Mouse (Mus musculus): ENCODE data around the gene Gm26920. TPM values are rescaled to one million over a fixed set of nuclear protein-coding genes. Genes with fewer than 3 reads are reported as not detected.
A peak's percentile ranks its signal among the peaks of the same experiment; 100 is the strongest.

Gene Gm26920
- polyA plus RNA-seq, 1 experiment from 2014 or later, result 2.3 TPM

DNA sequence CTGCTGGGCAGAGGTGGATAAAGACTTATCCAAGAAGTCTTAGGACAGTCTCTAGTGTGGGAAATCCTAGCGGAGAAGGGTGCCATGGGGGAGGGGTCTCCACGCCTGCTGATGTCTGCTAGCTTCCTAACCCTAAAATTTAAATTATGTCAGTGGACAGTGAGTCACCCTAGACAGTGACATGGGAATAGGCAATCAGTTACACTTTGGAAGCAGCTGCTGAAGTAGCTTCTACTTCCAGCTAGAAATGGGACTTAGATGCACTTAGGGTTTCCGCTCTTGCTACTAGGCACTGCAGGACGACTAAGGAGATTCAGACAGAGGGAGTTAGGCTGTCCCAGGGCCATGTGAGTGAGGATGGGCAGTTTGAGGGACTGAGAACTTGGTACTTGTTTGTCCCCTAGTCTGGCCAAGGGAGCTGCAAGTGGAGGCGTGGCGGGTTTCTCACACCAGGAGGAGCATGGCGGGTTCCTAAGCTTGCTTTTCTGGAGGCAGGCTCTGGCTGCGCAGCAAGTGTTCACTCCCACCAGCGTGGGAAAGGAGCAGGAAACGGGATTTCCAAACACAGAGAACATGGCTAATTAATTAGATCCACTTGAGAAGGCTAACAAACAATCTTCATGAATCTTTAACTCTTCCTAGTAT is 79.5 kb downstream of the Gm26920 start:
- no peaks in the 10 kb centered on the region for H3K9me3 ChIP-seq
- 74% methylated on average over 10 of the region's 10 CpGs for WGBS
- H3K27ac ChIP-seq, result peak overlapping the region; percentile 63; the same call in 1 of the 2 replicates

DNA sequence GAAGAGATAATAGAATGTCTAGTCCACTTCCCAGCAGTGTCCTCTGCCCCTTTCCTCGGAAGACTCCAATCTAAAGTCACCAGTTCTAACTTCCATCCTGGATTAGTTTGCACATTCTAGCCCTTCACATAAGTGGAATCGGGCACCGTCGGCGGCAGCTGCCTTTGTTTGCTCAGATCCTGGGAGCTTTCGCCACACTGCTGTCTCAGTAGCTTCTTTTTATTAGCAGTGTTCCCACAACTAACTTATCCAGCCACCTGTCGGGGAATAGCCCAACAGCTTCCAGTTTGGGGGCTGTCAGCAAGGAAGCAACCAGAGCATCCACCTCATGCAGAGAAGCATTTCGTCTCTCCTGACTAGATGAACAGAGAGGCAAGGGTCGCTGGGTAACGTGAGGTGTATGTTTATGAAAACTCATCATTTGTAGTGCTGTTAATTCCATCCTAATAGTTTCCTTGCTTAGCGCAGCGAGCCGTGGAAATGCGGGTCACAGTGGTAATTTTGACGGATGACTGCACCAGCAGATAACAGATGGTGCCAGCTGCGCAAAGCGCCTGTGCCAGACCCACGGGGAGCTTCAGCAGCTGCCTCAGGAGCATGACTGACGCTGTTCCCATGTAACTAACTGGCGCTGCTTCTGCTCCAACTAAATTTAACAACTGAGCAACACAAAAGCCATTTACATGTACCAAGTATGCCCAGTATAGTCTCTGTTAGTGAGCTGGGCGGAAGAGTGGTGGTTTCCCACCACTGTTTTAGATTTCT is 80.7 kb downstream of the Gm26920 start:
- peak overlapping the region; percentile 85 for H3K27ac ChIP-seq

More for the DNA sequence above, 79.5 kb downstream of the Gm26920 start:
- Histone ChIP-seq H3K4me1 (peaks cover 14% of the 10 kb centered on the region), H3K4me2 (replicated peaks) (no peak overlapping the region), H3K36me3 (peaks cover 73% of the 10 kb centered on the region), H3K27me3 (no peaks in the 10 kb centered on the region), H3K9ac (no peak overlapping the region), H3K4me3 (no peak overlapping the region)
- ATAC-seq (ENCODE audit: low FRiP score, low read depth), result no peak

DNA sequence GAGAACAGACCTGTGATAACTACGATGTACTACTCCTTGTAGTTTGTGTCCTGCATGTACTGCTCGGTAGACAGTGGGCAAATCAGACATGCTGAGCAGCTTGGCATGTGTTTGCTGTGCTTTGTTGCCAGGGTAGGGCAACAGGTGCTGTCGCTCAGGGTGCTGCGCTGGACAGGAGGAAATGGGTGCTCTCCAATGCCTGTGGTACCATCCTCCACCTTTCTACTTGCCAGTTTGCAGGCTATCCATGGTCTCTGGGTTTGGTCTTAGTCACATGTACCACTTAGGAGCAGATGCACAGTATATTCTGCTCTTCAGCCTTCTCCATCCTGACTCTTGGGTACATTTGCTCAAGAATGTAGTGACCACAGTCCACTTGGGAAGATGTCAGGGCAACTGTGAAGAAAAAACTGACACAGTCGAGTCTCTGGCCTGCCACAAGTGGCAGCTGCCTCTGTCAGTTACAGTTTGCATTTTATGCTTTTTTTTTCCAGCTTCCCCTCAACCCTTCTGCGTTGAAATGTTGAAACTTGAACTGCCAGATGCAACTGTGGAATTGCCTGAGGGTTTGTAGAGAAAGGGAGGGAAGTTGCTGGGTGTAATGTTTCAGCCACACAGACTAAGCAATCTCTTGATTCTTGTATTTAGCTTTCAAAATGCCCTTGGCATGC is 82.1 kb downstream of the Gm26920 start:
- Histone ChIP-seq H3K9ac (no peak overlapping the region), H3K27me3 (no peaks in the 10 kb centered on the region), H3K27ac (peak overlapping the region; percentile 85), H3K4me1 (peaks cover 14% of the 10 kb centered on the region), H3K4me2 (replicated peaks) (no peak overlapping the region), H3K36me3 (peaks cover 63% of the 10 kb centered on the region), H3K4me3 (no peak overlapping the region), H3K9me3 (no peaks in the 10 kb centered on the region)
- ATAC-seq (ENCODE audit: low FRiP score, low read depth), result peak; percentile 51; the same call in 1 of the 2 replicates
- 66% methylated on average over 6 of the region's 6 CpGs for WGBS

More for the DNA sequence above, 80.7 kb downstream of the Gm26920 start:
- H3K9ac ChIP-seq, result no peak overlapping the region
- no peak overlapping the region for H3K4me3 ChIP-seq
- H3K4me2 ChIP-seq (replicated peaks), result no peak overlapping the region
- H3K9me3 ChIP-seq, result no peaks in the 10 kb centered on the region
- peaks cover 14% of the 10 kb centered on the region for H3K4me1 ChIP-seq
- no peak for ATAC-seq (ENCODE audit: low FRiP score, low read depth)
- no peaks in the 10 kb centered on the region for H3K27me3 ChIP-seq
- H3K36me3 ChIP-seq, result peaks cover 71% of the 10 kb centered on the region
- WGBS, result 82% methylated on average over 21 of the region's 21 CpGs

DNA sequence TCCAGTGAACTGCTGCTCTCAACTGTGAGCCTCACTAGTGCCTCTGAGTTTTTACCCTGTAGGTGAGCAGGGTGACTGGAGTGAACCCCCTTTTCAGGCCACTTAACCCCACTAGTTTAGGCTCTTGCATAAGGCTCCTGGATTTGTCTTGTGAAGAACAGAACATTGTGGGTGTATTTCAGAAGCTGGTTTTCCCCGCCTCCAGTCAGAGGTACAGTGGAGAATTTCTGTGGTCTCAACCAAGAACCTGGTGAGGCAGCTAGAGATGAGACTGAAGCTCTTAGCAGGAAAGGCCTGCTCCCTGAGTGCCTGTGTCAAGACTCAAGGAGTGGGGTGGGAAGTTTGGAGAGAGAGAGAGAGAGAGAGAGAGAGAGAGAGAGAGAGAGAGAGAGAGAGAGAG is 82.6 kb downstream of the Gm26920 start:
- H3K27me3 ChIP-seq, result no peaks in the 10 kb centered on the region

More for the DNA sequence above, 82.6 kb downstream of the Gm26920 start:
- H3K4me1 ChIP-seq, result peaks cover 14% of the 10 kb centered on the region
- H3K9ac ChIP-seq, result no peak overlapping the region
- H3K4me3 ChIP-seq, result no peak overlapping the region
- 93% methylated on average over 1 of the region's 1 CpGs for WGBS
- H3K9me3 ChIP-seq, result no peaks in the 10 kb centered on the region
- peaks cover 66% of the 10 kb centered on the region for H3K36me3 ChIP-seq
- no peak overlapping the region for H3K4me2 ChIP-seq (replicated peaks)
- H3K27ac ChIP-seq, result peak overlapping the region; percentile 85; the same call in 1 of the 2 replicates
- no peak for ATAC-seq (ENCODE audit: low FRiP score, low read depth)

Small RNAs within 50 kb of the gene (microRNA-seq; reads per million reads assigned to microRNA genes)
- not detected for gene Gm23368

Other genes starting within 250 kb of the Gm26920 start
- gene Zfp940, start 236.7 kb downstream of the Gm26920 start, polyA plus RNA-seq (2015; fragmentation: Nextera tagmentation; extraction: Ambion mirVana), result 7.2 and 8.1 TPM in 2 replicates
- gene Zfp420, start 230.4 kb downstream of the Gm26920 start, polyA plus RNA-seq (2015; fragmentation: Nextera tagmentation; extraction: Ambion mirVana), result 10.4 and 11.1 TPM in 2 replicates
- gene Zfp27, start 183.8 kb downstream of the Gm26920 start, polyA plus RNA-seq (2015; fragmentation: Nextera tagmentation; extraction: Ambion mirVana), result 14.5 and 14.7 TPM in 2 replicates
- gene Zfp383, start 182.2 kb downstream of the Gm26920 start, polyA plus RNA-seq (2015; fragmentation: Nextera tagmentation; extraction: Ambion mirVana), result 8.3 and 8.5 TPM in 2 replicates
- gene Zfp74, start 136.3 kb downstream of the Gm26920 start, polyA plus RNA-seq (2015; fragmentation: Nextera tagmentation; extraction: Ambion mirVana), result 14.9 and 17.6 TPM in 2 replicates
- 27.2 and 27.9 TPM in 2 replicates for gene Zfp568, start 106.5 kb downstream of the Gm26920 start, polyA plus RNA-seq (2015; fragmentation: Nextera tagmentation; extraction: Ambion mirVana)
- 6.1 and 6.8 TPM in 2 replicates for gene Zfp14, start 39.0 kb downstream of the Gm26920 start, polyA plus RNA-seq (2015; fragmentation: Nextera tagmentation; extraction: Ambion mirVana)
- gene Zfp82, start 17.5 kb downstream of the Gm26920 start, polyA plus RNA-seq (2015; fragmentation: Nextera tagmentation; extraction: Ambion mirVana), result 8.8 and 9.7 TPM in 2 replicates
- 18.8 and 20.6 TPM in 2 replicates for gene Zfp566, start 117 bp upstream of the Gm26920 start, polyA plus RNA-seq (2015; fragmentation: Nextera tagmentation; extraction: Ambion mirVana)
- 147 and 154 TPM in 2 replicates for gene Zfp260, start 4.4 kb upstream of the Gm26920 start, polyA plus RNA-seq (2015; fragmentation: Nextera tagmentation; extraction: Ambion mirVana)
- gene Zfp382, start 31.5 kb upstream of the Gm26920 start, polyA plus RNA-seq (2015; fragmentation: Nextera tagmentation; extraction: Ambion mirVana), result 13.8 and 14.6 TPM in 2 replicates
- 22.2 and 22.4 TPM in 2 replicates for gene Zfp146, start 79.3 kb upstream of the Gm26920 start, polyA plus RNA-seq (2015; fragmentation: Nextera tagmentation; extraction: Ambion mirVana)
- 1.8 and 2.4 TPM in 2 replicates for gene Cox7a1, start 93.7 kb upstream of the Gm26920 start, polyA plus RNA-seq (2015; fragmentation: Nextera tagmentation; extraction: Ambion mirVana)
- 94.9 and 100 TPM in 2 replicates for gene Capns1, start 108.4 kb upstream of the Gm26920 start, polyA plus RNA-seq (2015; fragmentation: Nextera tagmentation; extraction: Ambion mirVana)
- gene Polr2i, start 141.5 kb upstream of the Gm26920 start, polyA plus RNA-seq (2015; fragmentation: Nextera tagmentation; extraction: Ambion mirVana), result 171 and 184 TPM in 2 replicates
- 219 and 220 TPM in 2 replicates for gene Tbcb, start 141.9 kb upstream of the Gm26920 start, polyA plus RNA-seq (2015; fragmentation: Nextera tagmentation; extraction: Ambion mirVana)
- gene Ovol3, start 145.3 kb upstream of the Gm26920 start, polyA plus RNA-seq (2015; fragmentation: Nextera tagmentation; extraction: Ambion mirVana), result 0.28 TPM in 1 of 2 replicates, not detected in the other
- gene Thap8, start 189.7 kb upstream of the Gm26920 start, polyA plus RNA-seq (2015; fragmentation: Nextera tagmentation; extraction: Ambion mirVana), result 0.28 and 0.48 TPM in 2 replicates
- 8.5 and 9.2 TPM in 2 replicates for gene Wdr62, start 190.0 kb upstream of the Gm26920 start, polyA plus RNA-seq (2015; fragmentation: Nextera tagmentation; extraction: Ambion mirVana)
- 51.2 and 51.5 TPM in 2 replicates for gene Clip3, start 201.3 kb upstream of the Gm26920 start, polyA plus RNA-seq (2015; fragmentation: Nextera tagmentation; extraction: Ambion mirVana)
- gene Alkbh6, start 218.3 kb upstream of the Gm26920 start, polyA plus RNA-seq (2015; fragmentation: Nextera tagmentation; extraction: Ambion mirVana), result 94.2 and 99.2 TPM in 2 replicates
- 89.9 and 90.4 TPM in 2 replicates for gene Syne4, start 224.4 kb upstream of the Gm26920 start, polyA plus RNA-seq (2015; fragmentation: Nextera tagmentation; extraction: Ambion mirVana)
- gene E130208F15Rik, start 231.3 kb upstream of the Gm26920 start, polyA plus RNA-seq (2015; fragmentation: Nextera tagmentation; extraction: Ambion mirVana), result 0.95 and 1.2 TPM in 2 replicates
- gene Sdhaf1, start 233.5 kb upstream of the Gm26920 start, polyA plus RNA-seq (2015; fragmentation: Nextera tagmentation; extraction: Ambion mirVana), result 20.0 and 22.4 TPM in 2 replicates

Measured in limb, embryonic 13.5 days (tissue).